Mouse (Mus musculus) olfactory bulb, adult 2 months (tissue): ENCODE measurements around the gene Gm11042. TPM values are rescaled to one million over a fixed set of nuclear protein-coding genes. Genes with fewer than 3 reads are reported as not detected.

Experiments used
- H3K27ac ChIP-seq: fragments of 200-500 bp; 2 replicates; pipeline ENCODE4 v1.5.1; 2012; ENCODE audit warnings: low read depth, low read length; ENCODE audit not compliant: insufficient read depth
- H3K4me1 ChIP-seq: fragments of 200-500 bp; 2 replicates; pipeline ENCODE4 v1.6.1; 2012; ENCODE audit warnings: low read length; ENCODE audit not compliant: control insufficient read depth, insufficient read depth
- H3K4me3 ChIP-seq: fragments of 200-500 bp; 2 replicates; pipeline ENCODE4 v1.5.1; 2012; ENCODE audit warnings: mild to moderate bottlenecking, low read depth, low read length, moderate library complexity; ENCODE audit not compliant: insufficient read depth
- CTCF ChIP-seq: fragments of 200-500 bp; IDR thresholded peaks from 2 replicates; pipeline ENCODE4 v1.5.1; 2012; ENCODE audit warnings: low read depth, mild to moderate bottlenecking, low read length, moderate library complexity; ENCODE audit not compliant: insufficient read depth
- POLR2A ChIP-seq: fragments of 200-500 bp; IDR thresholded peaks from 2 replicates; pipeline ENCODE4 v1.6.1; 2012; ENCODE audit warnings: mild to moderate bottlenecking, low read depth, low read length, moderate library complexity; ENCODE audit not compliant: insufficient read depth
- WGBS: fragments of 180-500 bp; shearing (Covaris S2); methylation state at CpG from one replicate; pipeline ENCODE4 v1.1.7; 2018; 5-methylcytosine and 5-hydroxymethylcytosine counted together
- polyA plus RNA-seq: library from polyadenylated mRNA; stranded (reverse); fragments of >200 nt; gene quantifications from 2 replicates; pipeline ENCODE4 v1.2.4, GENCODE M21; 2012; ENCODE audit warnings: low replicate concordance; ENCODE audit not compliant: missing spikeins, insufficient read depth, insufficient read length

Gm11042 gene
- polyA plus RNA-seq, 1 experiment = not detected

DNA sequence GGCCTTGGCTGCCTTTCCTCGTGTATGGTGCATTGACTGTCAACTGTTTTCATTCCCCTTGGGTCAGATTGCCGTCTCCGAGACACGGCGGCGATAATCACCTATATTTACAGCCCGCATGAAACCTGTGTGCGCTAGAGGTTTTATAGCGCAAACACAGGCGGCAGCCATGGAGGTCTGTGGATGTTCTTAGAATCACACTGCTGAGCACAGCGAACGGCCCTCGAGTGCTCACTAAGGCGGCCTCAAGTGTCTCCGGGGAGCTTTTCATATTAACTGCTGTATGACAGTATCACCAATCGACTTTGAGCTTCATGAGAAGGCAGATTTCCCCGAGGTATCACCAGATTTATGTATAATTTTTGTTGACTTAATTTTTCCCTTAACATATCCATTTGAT lies 43.6 kb downstream of the Gm11042 start:
- Histone ChIP-seq H3K4me3 (no peak overlapping the region), H3K4me1 (0 out of 2 replicates have a peak, but pooled peaks cover 2% of the 10 kb centered on the region), H3K27ac (no peak overlapping the region)
- no peak for TF ChIP-seq POLR2A
- TF ChIP-seq CTCF = no peak
- 89% methylated on average over 17 of the region's 17 CpGs for WGBS

DNA sequence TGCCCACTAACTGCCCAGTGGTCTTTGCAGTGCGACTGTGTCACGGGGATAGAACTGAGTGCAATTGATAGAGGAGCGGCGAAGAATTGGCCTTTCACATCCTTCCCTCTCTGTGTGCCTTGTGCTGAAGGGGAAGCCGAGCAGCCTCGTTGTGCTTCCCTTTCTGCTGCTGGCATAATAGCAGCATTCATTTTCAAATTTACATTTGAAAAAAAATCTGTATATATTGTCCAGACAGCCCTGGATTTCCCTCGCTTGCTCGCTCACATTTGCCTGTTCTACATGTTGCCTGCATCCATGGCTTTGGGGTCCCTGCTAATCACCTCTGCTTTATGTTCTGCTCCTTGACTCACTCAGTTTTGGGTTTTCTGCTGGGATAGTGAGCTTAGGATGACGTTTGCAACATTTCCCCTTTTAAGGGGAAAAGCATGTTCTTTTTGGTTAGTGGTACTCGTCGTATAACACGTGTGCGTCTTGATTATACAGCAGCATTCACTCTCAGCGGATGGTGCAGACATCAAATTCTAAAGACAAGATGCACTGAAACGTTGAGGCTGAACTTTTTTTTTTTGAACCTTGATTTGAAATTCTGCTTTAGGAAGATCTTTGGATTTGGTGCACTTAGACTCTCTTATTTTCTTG lies 47.4 kb downstream of the Gm11042 start:
- 70% methylated on average over 15 of the region's 15 CpGs for WGBS
- Histone ChIP-seq H3K4me1 (peaks cover 5% of the 10 kb centered on the region), H3K27ac (no peak overlapping the region), H3K4me3 (no peak overlapping the region)
- TF ChIP-seq POLR2A = no peak
- TF ChIP-seq CTCF = no peak

DNA sequence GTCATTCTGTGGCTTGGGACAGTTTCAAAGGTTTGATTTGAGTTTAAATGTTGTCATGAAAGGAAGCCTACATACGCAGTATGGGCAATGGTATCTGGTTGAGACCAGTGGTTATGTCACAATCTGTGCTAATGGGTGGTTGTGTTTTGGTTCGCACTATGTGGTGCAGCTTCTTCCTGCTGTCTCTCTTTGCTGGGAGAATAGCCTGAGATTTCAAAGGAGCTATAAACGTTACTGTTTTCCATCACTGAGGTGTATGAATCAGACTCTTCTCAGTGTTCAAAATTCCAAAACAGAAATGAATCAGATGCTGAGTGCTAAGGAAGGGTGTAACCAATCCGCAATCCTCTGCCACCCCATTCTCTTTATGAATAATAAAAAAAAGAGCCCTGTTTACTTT lies 49.1 kb downstream of the Gm11042 start:
- peaks cover 5% of the 10 kb centered on the region for H3K4me1 ChIP-seq
- no peak overlapping the region for H3K4me3 ChIP-seq
- no peak overlapping the region for H3K27ac ChIP-seq
- WGBS = 92% methylated on average over 4 of the region's 4 CpGs
- no peak for TF ChIP-seq CTCF
- TF ChIP-seq POLR2A = no peak
